Mouse (Mus musculus): ENCODE results near the gene Shisa9. TPM values are rescaled to one million over a fixed set of nuclear protein-coding genes. Genes with fewer than 3 reads are reported as not detected.

Gene Shisa9
- polyA plus RNA-seq, 1 experiment from 2014 or later: 1.4 TPM

- H3K4me2 ChIP-seq (replicated peaks): no peak overlapping the region
- no peak overlapping the region for H3K27ac ChIP-seq (replicated peaks)
- no peak for ATAC-seq (ENCODE audit: insufficient number of reproducible peaks, low FRiP score, low TSS enrichment, low read depth)
- H3K27me3 ChIP-seq: no peaks in the 10 kb centered on the region
- no peaks in the 10 kb centered on the region for H3K9me3 ChIP-seq (replicated peaks)
- H3K36me3 ChIP-seq: no peaks in the 10 kb centered on the region
- 48% methylated on average over 3 of the region's 3 CpGs for WGBS
- H3K4me1 ChIP-seq: no peaks in the 10 kb centered on the region
- no peak overlapping the region for H3K4me3 ChIP-seq (replicated peaks)
- H3K9ac ChIP-seq: no peak overlapping the region
Measured at GRCm38 (mm10) chr16:12202151-12202550, 218.2 kb downstream of the Shisa9 start.

- Histone ChIP-seq H3K36me3 (no peaks in the 10 kb centered on the region), H3K4me3 (replicated peaks) (no peak overlapping the region), H3K9me3 (replicated peaks) (no peaks in the 10 kb centered on the region), H3K4me2 (replicated peaks) (no peak overlapping the region), H3K9ac (no peak overlapping the region), H3K27ac (replicated peaks) (no peak overlapping the region), H3K27me3 (no peaks in the 10 kb centered on the region), H3K4me1 (no peaks in the 10 kb centered on the region)
- ATAC-seq (ENCODE audit: insufficient number of reproducible peaks, low FRiP score, low TSS enrichment, low read depth): no peak
- WGBS: 77% methylated on average over 2 of the region's 2 CpGs
Measured at GRCm38 (mm10) chr16:12203055-12203454, 219.1 kb downstream of the Shisa9 start.

DNA sequence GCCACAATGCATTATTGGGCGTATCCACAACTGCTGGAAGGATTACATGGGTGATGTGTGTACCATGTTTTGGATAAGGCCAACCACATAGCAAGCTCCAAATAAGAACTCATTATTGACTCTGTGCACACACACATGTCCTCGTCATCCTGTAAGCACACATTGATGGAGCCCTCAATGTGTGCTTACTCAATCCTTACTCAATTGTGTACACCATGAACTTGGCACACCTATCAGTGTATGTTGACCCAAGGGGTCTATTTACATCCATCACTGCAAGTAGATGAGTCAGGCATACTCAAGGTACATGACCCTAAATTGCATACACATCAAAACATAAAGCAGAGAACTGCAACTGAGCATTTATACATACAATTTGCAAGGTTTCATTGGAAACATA is 220.5 kb downstream of the Shisa9 start:
- WGBS: 90% methylated on average over 2 of the region's 2 CpGs
- Histone ChIP-seq H3K27ac (replicated peaks) (no peak overlapping the region), H3K9me3 (replicated peaks) (no peaks in the 10 kb centered on the region), H3K9ac (no peak overlapping the region), H3K36me3 (no peaks in the 10 kb centered on the region), H3K4me1 (no peaks in the 10 kb centered on the region), H3K4me2 (replicated peaks) (no peak overlapping the region), H3K4me3 (replicated peaks) (no peak overlapping the region), H3K27me3 (no peaks in the 10 kb centered on the region)
- ATAC-seq (ENCODE audit: insufficient number of reproducible peaks, low FRiP score, low TSS enrichment, low read depth): no peak

DNA sequence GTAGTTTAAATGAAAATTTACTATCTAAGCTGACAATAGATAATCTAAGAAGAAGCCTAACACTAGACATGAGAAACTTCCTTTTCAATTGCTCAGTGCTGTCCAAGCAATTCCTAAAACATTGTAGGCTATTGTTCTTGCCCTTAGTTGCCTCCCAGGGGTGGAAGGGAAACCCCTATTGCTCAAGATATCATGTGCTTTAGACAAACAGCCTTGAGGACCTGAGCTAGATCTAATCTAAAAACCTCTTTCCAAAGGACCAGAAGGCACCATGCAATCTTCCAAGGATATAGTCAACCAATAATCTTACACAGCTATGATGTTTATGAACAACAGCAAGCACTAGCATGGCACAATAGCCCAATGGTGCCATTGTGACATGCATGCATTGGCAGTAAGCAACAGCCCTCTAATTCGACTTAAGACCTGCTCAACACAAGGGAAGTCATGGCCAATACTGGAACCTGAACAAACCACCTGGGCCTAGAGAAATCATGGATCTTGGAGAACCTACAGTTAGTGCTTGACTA is 222.6 kb downstream of the Shisa9 start:
- Histone ChIP-seq H3K4me1 (no peaks in the 10 kb centered on the region), H3K27ac (replicated peaks) (no peak overlapping the region), H3K27me3 (no peaks in the 10 kb centered on the region), H3K9me3 (replicated peaks) (no peaks in the 10 kb centered on the region), H3K9ac (no peak overlapping the region), H3K4me2 (replicated peaks) (no peak overlapping the region), H3K36me3 (no peaks in the 10 kb centered on the region), H3K4me3 (replicated peaks) (no peak overlapping the region)
- no peak for ATAC-seq (ENCODE audit: insufficient number of reproducible peaks, low FRiP score, low TSS enrichment, low read depth)
- 71% methylated on average over 1 of the region's 1 CpGs for WGBS

GRCm38 (mm10) chr16:12206951-12207350 is 223.0 kb downstream of the Shisa9 start:
- Histone ChIP-seq H3K4me2 (replicated peaks) (no peak overlapping the region), H3K4me3 (replicated peaks) (no peak overlapping the region), H3K4me1 (no peaks in the 10 kb centered on the region), H3K27me3 (no peaks in the 10 kb centered on the region), H3K9me3 (replicated peaks) (no peaks in the 10 kb centered on the region), H3K36me3 (no peaks in the 10 kb centered on the region), H3K27ac (replicated peaks) (no peak overlapping the region), H3K9ac (no peak overlapping the region)
- 77% methylated on average over 2 of the region's 2 CpGs for WGBS
- ATAC-seq (ENCODE audit: insufficient number of reproducible peaks, low FRiP score, low TSS enrichment, low read depth): no peak

DNA sequence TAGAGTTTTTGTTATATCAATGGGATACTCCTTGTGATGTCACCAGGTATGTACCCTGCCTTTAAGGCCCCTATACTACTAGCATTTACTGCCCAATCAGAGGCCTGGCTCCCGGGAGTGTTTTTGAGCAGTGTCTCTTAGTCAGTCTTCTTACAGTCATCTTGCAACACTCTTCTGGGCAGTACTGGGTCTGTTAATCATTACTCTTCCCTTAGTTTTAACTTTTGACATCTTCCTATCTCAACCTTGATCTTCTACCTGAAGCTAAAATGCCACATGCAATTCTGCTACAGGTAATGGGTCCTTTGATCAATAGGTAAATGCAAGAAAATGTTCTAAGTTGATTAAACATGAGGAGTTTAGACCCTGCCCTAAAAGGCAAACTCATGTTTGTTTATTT is 225.4 kb downstream of the Shisa9 start:
- no peaks in the 10 kb centered on the region for H3K27me3 ChIP-seq
- no peak overlapping the region for H3K4me3 ChIP-seq (replicated peaks)
- H3K36me3 ChIP-seq: no peaks in the 10 kb centered on the region
- 82% methylated on average over 1 of the region's 1 CpGs for WGBS
- no peak overlapping the region for H3K9ac ChIP-seq
- H3K4me2 ChIP-seq (replicated peaks): no peak overlapping the region
- H3K4me1 ChIP-seq: no peaks in the 10 kb centered on the region
- no peaks in the 10 kb centered on the region for H3K9me3 ChIP-seq (replicated peaks)
- ATAC-seq (ENCODE audit: insufficient number of reproducible peaks, low FRiP score, low TSS enrichment, low read depth): no peak
- no peak overlapping the region for H3K27ac ChIP-seq (replicated peaks)

GRCm38 (mm10) chr16:12209819-12210218 is 225.9 kb downstream of the Shisa9 start:
- no peak for ATAC-seq (ENCODE audit: insufficient number of reproducible peaks, low FRiP score, low TSS enrichment, low read depth)
- no peaks in the 10 kb centered on the region for H3K9me3 ChIP-seq (replicated peaks)

GRCm38 (mm10) chr16:12214018-12214417 is 230.1 kb downstream of the Shisa9 start:
- no peak for ATAC-seq (ENCODE audit: insufficient number of reproducible peaks, low FRiP score, low TSS enrichment, low read depth)
- Histone ChIP-seq H3K4me2 (replicated peaks) (no peak overlapping the region), H3K9me3 (replicated peaks) (no peaks in the 10 kb centered on the region), H3K4me3 (replicated peaks) (no peak overlapping the region), H3K36me3 (no peaks in the 10 kb centered on the region), H3K27me3 (no peaks in the 10 kb centered on the region), H3K27ac (replicated peaks) (no peak overlapping the region), H3K4me1 (no peaks in the 10 kb centered on the region), H3K9ac (no peak overlapping the region)
- WGBS: 84% methylated on average over 2 of the region's 2 CpGs

More at GRCm38 (mm10) chr16:12209819-12210218, 225.9 kb downstream of the Shisa9 start:
- H3K4me1 ChIP-seq: no peaks in the 10 kb centered on the region
- H3K27ac ChIP-seq (replicated peaks): no peak overlapping the region
- H3K9ac ChIP-seq: no peak overlapping the region
- no peaks in the 10 kb centered on the region for H3K36me3 ChIP-seq
- no peak overlapping the region for H3K4me3 ChIP-seq (replicated peaks)
- no peak overlapping the region for H3K4me2 ChIP-seq (replicated peaks)
- H3K27me3 ChIP-seq: no peaks in the 10 kb centered on the region
- 92% methylated on average over 2 of the region's 2 CpGs for WGBS

DNA sequence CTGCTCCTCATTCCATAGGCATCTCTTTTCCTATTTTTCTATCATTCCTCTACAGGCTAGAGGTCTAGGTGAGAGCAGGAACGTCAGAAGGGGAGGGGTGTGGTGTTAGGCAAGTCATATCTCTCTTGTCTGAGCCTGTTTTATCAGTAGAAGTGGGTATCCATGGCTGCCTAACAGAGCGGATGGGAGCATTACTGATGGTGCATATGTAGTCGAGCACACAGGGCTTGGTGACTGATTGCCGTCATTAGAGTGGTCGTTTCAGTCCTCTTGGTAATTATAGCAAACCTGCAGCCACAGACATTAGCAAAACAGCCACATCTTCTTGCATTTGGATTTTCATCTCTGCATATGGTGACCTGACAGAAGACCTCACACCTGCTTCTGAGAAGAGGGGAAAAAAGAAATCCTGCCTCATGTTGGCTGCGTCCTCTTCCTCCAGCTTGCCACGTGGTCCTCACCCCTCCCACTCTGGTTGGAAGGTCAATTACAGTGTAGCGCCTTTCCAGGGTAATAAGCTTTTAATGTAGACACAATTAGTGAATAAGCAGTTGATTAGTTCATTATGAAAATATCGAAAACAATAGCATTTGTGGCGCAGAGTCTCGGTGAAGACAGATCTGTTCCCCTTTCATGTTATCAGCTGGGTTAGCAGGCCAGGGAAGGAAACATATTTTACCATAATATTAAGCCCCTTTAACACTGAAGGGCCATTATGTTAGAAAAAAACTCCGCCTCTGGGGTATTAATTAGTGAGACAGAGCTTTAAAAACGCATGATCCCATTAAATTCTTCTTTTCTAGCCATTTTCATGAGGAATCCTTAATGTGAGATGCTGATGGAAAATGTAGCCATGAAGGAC is 233.6 kb downstream of the Shisa9 start:
- no peak for ATAC-seq (ENCODE audit: insufficient number of reproducible peaks, low FRiP score, low TSS enrichment, low read depth)
- Histone ChIP-seq H3K4me3 (replicated peaks) (no peak overlapping the region), H3K4me2 (replicated peaks) (no peak overlapping the region), H3K4me1 (no peaks in the 10 kb centered on the region), H3K9ac (no peak overlapping the region), H3K36me3 (no peaks in the 10 kb centered on the region), H3K9me3 (replicated peaks) (no peaks in the 10 kb centered on the region), H3K27ac (replicated peaks) (no peak overlapping the region), H3K27me3 (no peaks in the 10 kb centered on the region)
- 72% methylated on average over 13 of the region's 13 CpGs for WGBS

GRCm38 (mm10) chr16:12218151-12218532 is 234.2 kb downstream of the Shisa9 start:
- H3K9ac ChIP-seq: no peak overlapping the region
- no peak for ATAC-seq (ENCODE audit: insufficient number of reproducible peaks, low FRiP score, low TSS enrichment, low read depth)
- H3K36me3 ChIP-seq: no peaks in the 10 kb centered on the region
- no peak overlapping the region for H3K27ac ChIP-seq (replicated peaks)
- no peaks in the 10 kb centered on the region for H3K27me3 ChIP-seq
- no peak overlapping the region for H3K4me3 ChIP-seq (replicated peaks)
- 67% methylated on average over 2 of the region's 2 CpGs for WGBS
- no peaks in the 10 kb centered on the region for H3K9me3 ChIP-seq (replicated peaks)
- H3K4me2 ChIP-seq (replicated peaks): no peak overlapping the region
- no peaks in the 10 kb centered on the region for H3K4me1 ChIP-seq

- Histone ChIP-seq H3K4me3 (replicated peaks) (no peak overlapping the region), H3K4me1 (no peaks in the 10 kb centered on the region), H3K36me3 (no peaks in the 10 kb centered on the region), H3K27ac (replicated peaks) (no peak overlapping the region), H3K27me3 (no peaks in the 10 kb centered on the region), H3K9ac (no peak overlapping the region), H3K9me3 (replicated peaks) (no peaks in the 10 kb centered on the region), H3K4me2 (replicated peaks) (no peak overlapping the region)
- ATAC-seq (ENCODE audit: insufficient number of reproducible peaks, low FRiP score, low TSS enrichment, low read depth): no peak
- WGBS: 74% methylated on average over 3 of the region's 3 CpGs
Measured at GRCm38 (mm10) chr16:12219821-12220220, 235.9 kb downstream of the Shisa9 start.

DNA sequence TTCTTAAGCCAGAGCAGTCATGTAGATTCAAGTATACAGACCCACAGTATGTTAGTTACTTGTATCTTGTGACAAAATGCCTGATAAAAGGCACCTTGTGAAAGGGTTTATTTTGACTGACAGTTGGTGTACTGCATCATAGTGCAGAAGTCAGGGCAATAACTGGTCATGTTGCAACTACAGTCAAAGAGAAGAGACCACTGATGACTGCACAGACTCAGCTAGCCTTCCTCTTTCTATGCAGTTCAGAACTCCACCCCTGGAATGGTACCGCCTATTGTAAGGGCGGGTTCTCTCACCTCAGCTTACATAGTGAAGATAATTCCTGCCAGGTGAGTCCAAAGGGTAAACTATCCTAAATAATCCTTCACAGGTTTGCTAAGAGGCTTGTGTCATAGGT is 239.6 kb downstream of the Shisa9 start:
- 95% methylated on average over 2 of the region's 2 CpGs for WGBS
- H3K4me1 ChIP-seq: no peaks in the 10 kb centered on the region
- no peaks in the 10 kb centered on the region for H3K36me3 ChIP-seq

More for the DNA sequence above, 239.6 kb downstream of the Shisa9 start:
- H3K9ac ChIP-seq: no peak overlapping the region
- H3K9me3 ChIP-seq (replicated peaks): no peaks in the 10 kb centered on the region
- H3K27ac ChIP-seq (replicated peaks): no peak overlapping the region
- no peak overlapping the region for H3K4me3 ChIP-seq (replicated peaks)
- H3K27me3 ChIP-seq: no peaks in the 10 kb centered on the region
- no peak overlapping the region for H3K4me2 ChIP-seq (replicated peaks)
- no peak for ATAC-seq (ENCODE audit: insufficient number of reproducible peaks, low FRiP score, low TSS enrichment, low read depth)

Data from embryonic facial prominence, embryonic 15.5 days (tissue).